Comparison of ENCODE assay signal across 21 mouse cellular contexts in genomic region chr2:165809901-165810477, GRCm38 (mm10).
DNase-seq lines count a peak whose midpoint lies in the region; ATAC-seq and TF ChIP-seq lines count a peak whose summit lies in the region.
"Had no signal": no experiment of that assay in that cellular context is flagged by ENCODE, and none has a peak within 500 bp of the region (broad histone marks: within the 10 kb centered on the region; RNA-seq: fewer than 3 reads in every experiment).

No protein-coding gene starts in this region.

- in situ Hi-C loops in ES-E14 (cut with MboI; ENCODE audit: low sequenced_read_pairs in 2 of 2, unreplicated experiment in 2 of 2) = no loop called here

- H3K4me3 ChIP-seq in ES-Bruce4 (ENCODE audit: low read depth, low read length) = peak overlapping the region; percentile 79
- H3K4me3 ChIP-seq in ES-E14 (ENCODE audit: insufficient read depth in 1 of 2, low read depth in 1 of 2, low read length in 2 of 2, poor library complexity in 1 of 2, severe bottlenecking in 1 of 2) = peak overlapping the region; percentile 71 to 88
- H3K4me3 ChIP-seq in midbrain, embryonic 14.5 days (replicated peaks; ENCODE audit: low read depth, low read length) = no peak overlapping the region
- H3K4me3 ChIP-seq: embryonic facial prominence, embryonic 10.5 days; embryonic facial prominence, embryonic 12.5 days; forebrain, embryonic 13.5 days; forebrain, embryonic 15.5 days had no signal

- TF ChIP-seq POLR2A in ES-Bruce4 (IDR thresholded peaks at IDR 0.05; ENCODE audit: insufficient read depth, low read length) = peak; percentile 99

- no peak for ATAC-seq in midbrain, embryonic 14.5 days (ENCODE audit: low FRiP score, low TSS enrichment)
- ATAC-seq: activated CD4-positive, CD25-positive, alpha-beta regulatory T cell, adult 4 months; forebrain, embryonic 13.5 days; forebrain, embryonic 15.5 days; forebrain, postnatal 0 days had no signal

- H3K9ac ChIP-seq in ES-Bruce4 (ENCODE audit: low read depth, poor library complexity, severe bottlenecking) (peak overlapping the region; percentile 81), ES-E14 (ENCODE audit: insufficient read depth, low read depth, low read length, poor library complexity, severe bottlenecking) (peak overlapping the region; percentile 91)
- no peak overlapping the region for H3K9ac ChIP-seq in midbrain, embryonic 14.5 days (replicated peaks; ENCODE audit: low read length)
- H3K9ac ChIP-seq: embryonic facial prominence, embryonic 12.5 days; forebrain, embryonic 13.5 days; forebrain, embryonic 15.5 days; forebrain, postnatal 0 days had no signal

- no peak for TF ChIP-seq CTCF in ES-Bruce4 (IDR thresholded peaks at IDR 0.05; ENCODE audit: low read depth, low read length)

- H3K27ac ChIP-seq in ES-Bruce4 (ENCODE audit: insufficient read depth, low read length) (peak overlapping the region; percentile 97), ES-E14 (ENCODE audit: insufficient read depth, low read depth, low read length, poor library complexity, severe bottlenecking) (peak overlapping the region; percentile 98)
- no peak overlapping the region for H3K27ac ChIP-seq in midbrain, embryonic 14.5 days (replicated peaks; ENCODE audit: low read depth, low read length)
- H3K27ac ChIP-seq: embryonic facial prominence, embryonic 10.5 days; embryonic facial prominence, embryonic 12.5 days; forebrain, embryonic 13.5 days; forebrain, embryonic 15.5 days had no signal

- DNase-seq in ES-E14 (ENCODE audit: low read depth, low spot score) = peak; percentile 89
- DNase-seq in WW6 (ENCODE audit: low read depth, low spot score) = peak; percentile 81
- no peak for DNase-seq in thymus, postnatal 4 days
- DNase-seq in midbrain, embryonic 14.5 days = no peak
- DNase-seq in ovary, postnatal 10 days (ENCODE audit: low spot score) = no peak
- DNase-seq in layer of hippocampus, postnatal 36 days = no peak
- DNase-seq: adrenal gland, adult 8-10 months; adrenal gland, postnatal 14 days; adrenal gland, postnatal 36 days; cerebellum, adult 11-12 months; cerebellum, adult 2 months; cerebellum, adult 9-10 months; cerebellum, postnatal 10 days; cerebellum, postnatal 25 days; forebrain, postnatal 0 days had no signal

- H3K4me2 ChIP-seq in midbrain, embryonic 14.5 days (ENCODE audit: low read length) = no peak overlapping the region
- H3K4me2 ChIP-seq: embryonic facial prominence, embryonic 12.5 days; forebrain, embryonic 13.5 days; forebrain, embryonic 15.5 days had no signal

- H3K36me3 ChIP-seq in ES-Bruce4 (ENCODE audit: control insufficient read depth, insufficient read depth, low read length, poor library complexity, severe bottlenecking) (peaks cover 23% of the 10 kb centered on the region), ES-E14 (ENCODE audit: control insufficient read depth, insufficient read depth, low read length, poor library complexity, severe bottlenecking) (peaks cover 37% of the 10 kb centered on the region)
- peaks cover 94% of the 10 kb centered on the region for H3K36me3 ChIP-seq in midbrain, embryonic 14.5 days (ENCODE audit: control insufficient read depth, insufficient read depth, low read length)

- no peaks in the 10 kb centered on the region for H3K9me3 ChIP-seq in ES-Bruce4 (replicated peaks; ENCODE audit: control insufficient read depth, insufficient read depth, low read length, poor library complexity, severe bottlenecking)
- H3K9me3 ChIP-seq in ES-E14 (ENCODE audit: control insufficient read depth, insufficient read depth, low read depth, low read length) = no peaks in the 10 kb centered on the region
- H3K9me3 ChIP-seq in midbrain, embryonic 14.5 days (ENCODE audit: control insufficient read depth, low read length) = no peaks in the 10 kb centered on the region
- H3K9me3 ChIP-seq: embryonic facial prominence, embryonic 10.5 days; embryonic facial prominence, embryonic 12.5 days; forebrain, embryonic 13.5 days; forebrain, embryonic 15.5 days had no signal

- peaks cover 8% of the 10 kb centered on the region for H3K4me1 ChIP-seq in ES-Bruce4 (ENCODE audit: control insufficient read depth, insufficient read depth, low read length)
- peaks cover 7 to 15% of the 10 kb centered on the region in 2 experiments; a peak in 2 of 4 replicates for H3K4me1 ChIP-seq in ES-E14 (ENCODE audit: control insufficient read depth in 2 of 2, insufficient read depth in 2 of 2, low read length in 2 of 2, poor library complexity in 1 of 2)
- H3K4me1 ChIP-seq in midbrain, embryonic 14.5 days (ENCODE audit: control insufficient read depth, insufficient read depth, low read length) = 0 out of 2 replicates have a peak, but pooled peaks cover 5% of the 10 kb centered on the region
- H3K4me1 ChIP-seq: embryonic facial prominence, embryonic 12.5 days; forebrain, embryonic 15.5 days had no signal

- no peaks in the 10 kb centered on the region for H3K27me3 ChIP-seq in ES-Bruce4 (ENCODE audit: control insufficient read depth, insufficient read depth, low read length, poor library complexity, severe bottlenecking)
- no peaks in the 10 kb centered on the region for H3K27me3 ChIP-seq in midbrain, embryonic 14.5 days (ENCODE audit: control insufficient read depth, insufficient read depth, low read length)
- H3K27me3 ChIP-seq: embryonic facial prominence, embryonic 12.5 days; forebrain, embryonic 13.5 days; forebrain, embryonic 15.5 days had no signal

- TF ChIP-seq EP300 in ES-Bruce4 (IDR thresholded peaks at IDR 0.05; ENCODE audit: insufficient read depth, low read depth, low read length) = peak; percentile 99

- WGBS in midbrain, embryonic 14.5 days = 83% methylated on average over 5 of the region's 5 CpGs

TF ChIP-seq in ES-E14, 5 proteins besides CTCF, POLR2A, EP300 and RAD21:
- no peak for TF ChIP-seq ZNF384 (IDR thresholded peaks at IDR 0.05; ENCODE audit: low read depth, low read length)

Comparison
In these comparisons a context has a peak if more than half of its experiments do, and no peak if none do; other contexts are left out.
1. DNase-seq: peak in ES-E14 (single experiment) and WW6 (single experiment); none in thymus, postnatal 4 days (single experiment), midbrain, embryonic 14.5 days (single experiment), ovary, postnatal 10 days (single experiment) and layer of hippocampus, postnatal 36 days (0 of 2).